Mouse (Mus musculus): ENCODE data around the gene 6820408C15Rik.

- TF ChIP-seq TAL1 (IDR thresholded peaks at IDR 0.05; ENCODE audit: low read length) (no peak), GATA1 (IDR thresholded peaks at IDR 0.05; ENCODE audit: low read length) (no peak)
Observed at GRCm38 (mm10) chr2:152443281-152443680, 27.9 kb downstream of the 6820408C15Rik start.
